Mouse (Mus musculus): Measurements from ENCODE around the gene Abcg8. TPM values are rescaled to one million over a fixed set of nuclear protein-coding genes. Genes with fewer than 3 reads are reported as not detected.

Gene Abcg8
- total and polyA plus RNA-seq, 3 experiments = not detected

DNA sequence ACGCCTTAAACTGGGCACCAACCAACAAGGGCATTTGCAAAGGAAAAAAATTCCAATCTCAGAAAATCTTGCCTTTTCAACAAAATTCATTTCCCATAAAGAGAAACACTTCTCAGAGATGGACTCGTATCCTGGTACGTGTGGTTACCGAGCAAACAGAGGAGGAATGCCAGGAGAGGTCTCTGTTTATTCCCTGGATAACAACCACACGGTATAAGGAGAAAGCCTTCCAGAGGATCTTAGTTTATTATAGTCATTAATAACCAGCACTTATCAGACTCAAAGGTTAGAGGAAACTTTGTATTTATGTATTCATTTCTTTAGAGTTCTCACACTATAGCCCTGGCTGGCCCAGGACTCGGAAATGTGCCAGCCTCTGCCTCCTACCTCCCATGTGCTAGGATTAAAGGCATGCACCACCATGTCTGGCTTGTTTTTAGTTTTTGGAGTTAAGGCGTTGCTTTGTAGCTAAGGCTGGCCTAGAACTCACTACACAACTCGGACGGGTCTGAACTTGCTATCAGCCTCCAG is 72.1 kb downstream of the Abcg8 start:
- no peak for DNase-seq (ENCODE audit: low read depth, low spot score)
- Histone ChIP-seq H3K9ac (ENCODE audit: control insufficient read depth, low read depth, low read length, poor library complexity, severe bottlenecking) (no peak overlapping the region), H3K36me3 (ENCODE audit: control insufficient read depth in 1 of 2, insufficient read depth in 2 of 2, low read length in 2 of 2) (peaks cover 0 to 19% of the 10 kb centered on the region in 2 experiments; a peak in 3 of 4 replicates), H3K79me2 (ENCODE audit: control insufficient read depth, insufficient read depth, low read length, poor library complexity) (no peaks in the 10 kb centered on the region), H3K9me3 (replicated peaks; ENCODE audit: insufficient read depth, low read length) (no peaks in the 10 kb centered on the region), H3K27me3 (ENCODE audit: control insufficient read depth in 1 of 2, insufficient read depth in 2 of 2, low read length in 2 of 2) (no peaks in the 10 kb centered on the region), H3K4me1 (ENCODE audit: control insufficient read depth in 1 of 2, insufficient read depth in 2 of 2, low read length in 2 of 2) (no peaks in the 10 kb centered on the region; a peak in 1 of 4 replicates), H3K4me3 (ENCODE audit: control insufficient read depth in 1 of 2, insufficient read depth in 1 of 2, low read depth in 2 of 2, low read length in 2 of 2) (no peak overlapping the region), H3K27ac (ENCODE audit: control insufficient read depth, low read depth, low read length) (no peak overlapping the region)
- TF ChIP-seq POLR2AphosphoS2 (IDR thresholded peaks at IDR 0.05; ENCODE audit: low read length) = no peak
- TF ChIP-seq KAT2A (conservative IDR thresholded peaks at IDR 0.05; ENCODE audit: low read depth, low read length) = no peak
- no peak for TF ChIP-seq GATA1 (IDR thresholded peaks at IDR 0.05; ENCODE audit: low read depth, low read length)
- no peak for TF ChIP-seq MAZ (IDR thresholded peaks at IDR 0.05; ENCODE audit: low read depth, low read length)
- no peak for TF ChIP-seq SMC3 (IDR thresholded peaks at IDR 0.05; ENCODE audit: low read depth, low read length)
- no peak for TF ChIP-seq CHD1 (IDR thresholded peaks at IDR 0.05; ENCODE audit: low read depth, low read length)
- no peak for TF ChIP-seq NRF1 (IDR thresholded peaks at IDR 0.05; ENCODE audit: insufficient read depth, low read depth, low read length, poor library complexity, severe bottlenecking)
- no peak for TF ChIP-seq ZC3H11A (IDR thresholded peaks at IDR 0.05; ENCODE audit: low read depth, low read length)
- TF ChIP-seq BHLHE40 (IDR thresholded peaks at IDR 0.05; ENCODE audit: borderline replicate concordance, low read depth, low read length) = no peak
- no peak for TF ChIP-seq MAFK (IDR thresholded peaks at IDR 0.05; ENCODE audit: borderline replicate concordance, low read depth, low read length)
- TF ChIP-seq ZMIZ1 (IDR thresholded peaks at IDR 0.05; ENCODE audit: low read depth, low read length) = no peak
- TF ChIP-seq USF2 (IDR thresholded peaks at IDR 0.05; ENCODE audit: borderline replicate concordance in 1 of 2, insufficient read depth in 1 of 2, low read depth in 1 of 2, low read length in 2 of 2) = no peak

DNA sequence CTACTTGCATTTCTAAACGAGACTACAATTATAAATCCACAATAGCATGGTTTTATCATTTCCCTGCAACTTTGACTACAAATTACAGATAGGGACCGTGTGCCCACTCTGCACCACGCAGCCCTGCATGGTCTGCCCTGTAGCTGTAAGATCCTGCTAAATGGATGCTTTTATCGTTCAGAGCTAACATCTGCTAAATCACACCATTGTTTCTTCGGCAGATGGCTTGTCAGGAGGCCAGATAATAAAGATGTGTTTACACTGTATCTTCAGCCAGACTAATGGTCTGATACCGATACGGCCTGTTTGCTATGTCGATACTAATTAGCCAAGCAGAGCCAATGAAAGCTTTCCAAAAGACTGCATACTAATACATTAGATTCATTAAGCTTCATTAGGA is 73.2 kb downstream of the Abcg8 start:
- H3K79me2 ChIP-seq (ENCODE audit: control insufficient read depth, insufficient read depth, low read length, poor library complexity) = no peaks in the 10 kb centered on the region
- DNase-seq (ENCODE audit: low read depth, low spot score) = no peak
- peaks cover 0 to 20% of the 10 kb centered on the region in 2 experiments; a peak in 2 of 4 replicates for H3K36me3 ChIP-seq (ENCODE audit: control insufficient read depth in 1 of 2, insufficient read depth in 2 of 2, low read length in 2 of 2)
- no peaks in the 10 kb centered on the region for H3K27me3 ChIP-seq (ENCODE audit: control insufficient read depth in 1 of 2, insufficient read depth in 2 of 2, low read length in 2 of 2)
- H3K27ac ChIP-seq (ENCODE audit: control insufficient read depth, low read depth, low read length) = no peak overlapping the region
- no peaks in the 10 kb centered on the region for H3K9me3 ChIP-seq (replicated peaks; ENCODE audit: insufficient read depth, low read length)
- H3K9ac ChIP-seq (ENCODE audit: control insufficient read depth, low read depth, low read length, poor library complexity, severe bottlenecking) = no peak overlapping the region
- TF ChIP-seq MEF2A (IDR thresholded peaks at IDR 0.05; ENCODE audit: extremely low read depth, insufficient replicate concordance, low read depth, low read length, poor library complexity, severe bottlenecking) (no peak), JUND (IDR thresholded peaks at IDR 0.05; ENCODE audit: low read depth, low read length) (no peak)
- no peak overlapping the region for H3K4me3 ChIP-seq (ENCODE audit: control insufficient read depth in 1 of 2, insufficient read depth in 1 of 2, low read depth in 2 of 2, low read length in 2 of 2)
- H3K4me1 ChIP-seq (ENCODE audit: control insufficient read depth in 1 of 2, insufficient read depth in 2 of 2, low read length in 2 of 2) = no peaks in the 10 kb centered on the region

Other genes starting within 250 kb of the Abcg8 start
- gene Thada, start 210.1 kb upstream of the Abcg8 start, total RNA-seq (2012; rRNA removed) = 17.5 and 19.8 TPM in 2 replicates
- gene Thada, start 210.1 kb upstream of the Abcg8 start, polyA plus RNA-seq (2012; ENCODE audit: insufficient read depth in 1 of 2, insufficient read length in 2 of 2, low read depth in 1 of 2, low replicate concordance in 2 of 2, missing spikeins in 1 of 2) = 10 to 100 TPM in 1 of 2 experiments, not detected in 1; 20.6 TPM
- gene Plekhh2, start 164.4 kb upstream of the Abcg8 start, total RNA-seq (2012; rRNA removed) = 0.03 and 0.04 TPM in 2 replicates
- not detected for gene Plekhh2, start 164.4 kb upstream of the Abcg8 start, polyA plus RNA-seq (2012; ENCODE audit: insufficient read depth in 1 of 2, insufficient read length in 2 of 2, low read depth in 1 of 2, low replicate concordance in 2 of 2, missing spikeins in 1 of 2)
- not detected in 2 replicates for gene Dync2li1, start 49.8 kb upstream of the Abcg8 start, total RNA-seq (2012; rRNA removed)
- under 1 TPM in 1 of 2 experiments, not detected in 1; 0.08 TPM for gene Dync2li1, start 49.8 kb upstream of the Abcg8 start, polyA plus RNA-seq (2012; ENCODE audit: insufficient read depth in 1 of 2, insufficient read length in 2 of 2, low read depth in 1 of 2, low replicate concordance in 2 of 2, missing spikeins in 1 of 2)
- gene Abcg5, start 6.7 kb downstream of the Abcg8 start, total RNA-seq (2012; rRNA removed) = not detected in 2 replicates
- not detected for gene Abcg5, start 6.7 kb downstream of the Abcg8 start, polyA plus RNA-seq (2012; ENCODE audit: insufficient read depth in 1 of 2, insufficient read length in 2 of 2, low read depth in 1 of 2, low replicate concordance in 2 of 2, missing spikeins in 1 of 2)
- 97.9 and 99.1 TPM in 2 replicates for gene Lrpprc, start 114.5 kb downstream of the Abcg8 start, total RNA-seq (2012; rRNA removed)
- gene Lrpprc, start 114.5 kb downstream of the Abcg8 start, polyA plus RNA-seq (2012; ENCODE audit: insufficient read depth in 1 of 2, insufficient read length in 2 of 2, low read depth in 1 of 2, low replicate concordance in 2 of 2, missing spikeins in 1 of 2) = 100 to 1,000 TPM in 1 of 2 experiments, 10 to 100 TPM in 1; 82.6 to 204 TPM

Measured in MEL (cell line).